7 mouse cellular contexts compared by ENCODE assay signal in the genomic region with DNA sequence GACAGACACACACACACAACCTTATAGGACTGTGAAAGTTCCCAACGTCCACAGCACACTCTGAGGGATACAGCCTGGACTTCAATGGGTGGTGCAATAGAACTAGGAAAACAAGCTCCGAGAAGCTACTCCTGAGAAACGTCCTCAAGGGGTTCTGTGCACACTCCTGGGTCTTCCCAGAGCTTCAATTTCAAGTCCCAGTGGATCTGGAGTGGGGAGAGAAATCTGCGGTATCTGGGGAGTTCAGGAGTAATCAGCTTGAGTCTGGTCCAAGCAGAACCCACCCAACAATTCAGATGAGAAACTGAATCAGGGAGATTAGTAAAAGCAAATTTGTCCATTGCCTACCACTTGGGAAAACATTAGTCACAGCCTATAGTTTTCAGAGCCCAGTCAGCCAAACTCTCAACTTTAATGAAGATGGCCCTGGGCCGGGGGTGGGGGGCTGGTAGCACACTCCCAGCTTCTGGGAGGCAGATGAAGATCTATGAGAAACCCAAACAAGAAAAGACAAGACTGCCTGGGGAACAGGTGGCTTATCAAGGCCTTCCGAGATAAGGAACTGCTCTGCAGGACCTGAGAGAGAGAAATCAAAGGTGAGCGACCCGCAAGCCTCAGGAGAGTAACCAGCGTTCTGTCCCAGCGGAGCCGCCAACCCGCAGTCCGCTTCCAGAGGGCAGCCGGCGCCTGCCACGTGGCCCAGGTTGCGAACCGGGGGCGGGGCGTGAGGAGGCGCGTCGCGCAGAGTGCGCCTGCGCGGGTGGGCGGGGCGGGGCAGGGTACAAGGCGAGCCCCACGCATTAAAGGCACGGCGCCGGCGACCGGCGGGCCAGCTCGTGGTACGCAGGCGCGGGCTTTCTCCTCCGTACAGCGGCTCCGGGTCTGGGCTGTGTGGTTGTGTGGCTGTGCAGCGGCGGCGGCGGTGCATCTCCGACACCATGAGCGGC. TPM values are rescaled to one million over a fixed set of nuclear protein-coding genes. Genes with fewer than 3 reads are reported as not detected.
A peak's percentile ranks its signal among the peaks of the same experiment; 100 is the strongest.
DNase-seq lines count a peak whose midpoint lies in the region; ATAC-seq and TF ChIP-seq lines count a peak whose summit lies in the region.

A gene (plus strand): TSS at position 763 of the 947 bp plus-strand sequence.

- H3K4me1 ChIP-seq in intestine, postnatal 0 days (replicated peaks; ENCODE audit: control insufficient read depth, insufficient read depth, low read length), result peaks cover 16% of the 10 kb centered on the region
- H3K4me1 ChIP-seq in midbrain, embryonic 12.5 days, result peaks cover 17% of the 10 kb centered on the region
- peaks cover 8% of the 10 kb centered on the region; the same call in 1 of the 2 replicates for H3K4me1 ChIP-seq in small intestine, adult 2 months (ENCODE audit: control insufficient read depth, insufficient read depth, insufficient read length, low read length)

- H3K4me2 ChIP-seq in intestine, postnatal 0 days (replicated peaks; ENCODE audit: low read depth), result peak within 1 kb of the TSS; percentile 93
- peak within 1 kb of the TSS; percentile 91 for H3K4me2 ChIP-seq in midbrain, embryonic 12.5 days (replicated peaks)

- H3K36me3 ChIP-seq in intestine, postnatal 0 days (ENCODE audit: control insufficient read depth, insufficient read depth), result peaks cover 6% of the 10 kb centered on the region; the same call in 1 of the 2 replicates
- peaks cover 13% of the 10 kb centered on the region; the same call in 1 of the 2 replicates for H3K36me3 ChIP-seq in midbrain, embryonic 12.5 days
- H3K36me3 ChIP-seq in small intestine, adult 2 months (ENCODE audit: control insufficient read depth, insufficient read depth, low read length), result peaks cover 11% of the 10 kb centered on the region

- H3K27ac ChIP-seq in intestine, postnatal 0 days (ENCODE audit: low read depth, low read length), result peak within 1 kb of the TSS; percentile 90
- H3K27ac ChIP-seq in midbrain, embryonic 12.5 days (replicated peaks), result peak within 1 kb of the TSS; percentile 81
- peak within 1 kb of the TSS; percentile 84 for H3K27ac ChIP-seq in small intestine, adult 2 months (ENCODE audit: insufficient read depth, low read depth, low read length)

- ATAC-seq in intestine, postnatal 0 days, result peak; percentile 85
- ATAC-seq in midbrain, embryonic 12.5 days (ENCODE audit: low FRiP score, low read depth), result peak; percentile 99

- under 1% methylated on average over 48 of the region's 50 CpGs for WGBS in intestine, postnatal 0 days
- WGBS in midbrain, embryonic 12.5 days, result 4% methylated on average over 50 of the region's 50 CpGs
- WGBS in small intestine, adult 2 months, result 2% methylated on average over 50 of the region's 50 CpGs

- H3K9me3 ChIP-seq in intestine, postnatal 0 days (ENCODE audit: control insufficient read depth), result no peaks in the 10 kb centered on the region
- H3K9me3 ChIP-seq in midbrain, embryonic 12.5 days, result no peaks in the 10 kb centered on the region

- peak within 1 kb of the TSS; percentile 74 for H3K9ac ChIP-seq in intestine, postnatal 0 days (ENCODE audit: low read depth, low read length)
- H3K9ac ChIP-seq in midbrain, embryonic 12.5 days (replicated peaks), result peak within 1 kb of the TSS; percentile 89

- TF ChIP-seq POLR2A in small intestine, adult 2 months (IDR thresholded peaks at IDR 0.05; ENCODE audit: low read depth, low read length), result peak; percentile 74; the same call in 1 of the 2 replicates

- H3K4me3 ChIP-seq in intestine, postnatal 0 days (ENCODE audit: low read depth, low read length), result peak within 1 kb of the TSS; percentile 85
- peak within 1 kb of the TSS; percentile 83 for H3K4me3 ChIP-seq in midbrain, embryonic 12.5 days
- peak within 1 kb of the TSS; percentile 85 for H3K4me3 ChIP-seq in small intestine, adult 2 months (ENCODE audit: low read depth, low read length)

- DNase-seq in adrenal gland, adult 2 months, result peak; percentile 93
- peak; percentile 90 for DNase-seq in embryo, embryonic 11.5 days (ENCODE audit: low read depth, low spot score)
- DNase-seq in gastrocnemius, postnatal 4 days (ENCODE audit: low spot score in 2 of 2), result peak; percentile 74 to 86
- peak; percentile 92 for DNase-seq in left cerebral cortex, postnatal 4 days

- intact Hi-C loops in left cerebral cortex, postnatal 4 days (cut with DNase I), result no loop called here

- TF ChIP-seq CTCF in intestine, postnatal 0 days (IDR thresholded peaks at IDR 0.05; ENCODE audit: low read depth), result no peak
- no peak for TF ChIP-seq CTCF in small intestine, adult 2 months (IDR thresholded peaks at IDR 0.05; ENCODE audit: extremely low read depth, insufficient read length, insufficient replicate concordance, low read depth, low read length)

- no peaks in the 10 kb centered on the region for H3K27me3 ChIP-seq in intestine, postnatal 0 days (replicated peaks; ENCODE audit: control insufficient read depth, insufficient read depth, low read length)
- H3K27me3 ChIP-seq in midbrain, embryonic 12.5 days, result no peaks in the 10 kb centered on the region
- H3K27me3 ChIP-seq in small intestine, adult 2 months (ENCODE audit: control insufficient read depth, insufficient read depth, low read length), result no peaks in the 10 kb centered on the region

RNA-seq across cellular contexts. Expression of the gene that starts here (rescaled TPM):
- 100 to 1,000 TPM; 146 to 317 TPM for total RNA-seq in adrenal gland, adult 2 months (2021)
- 26.4 and 29.9 TPM in 2 replicates for polyA plus RNA-seq in adrenal gland, adult 2 months (2012; rRNA removed)
- total RNA-seq in gastrocnemius, postnatal 4 days (2021), result 10 to 100 TPM; 37.8 to 40.4 TPM
- polyA plus RNA-seq in intestine, postnatal 0 days (2015; fragmentation: Nextera tagmentation; extraction: Ambion mirVana), result 194 and 204 TPM in 2 replicates
- 100 to 1,000 TPM; 126 to 138 TPM for total RNA-seq in left cerebral cortex, postnatal 4 days (2021)
- 236 and 247 TPM in 2 replicates for polyA plus RNA-seq in midbrain, embryonic 12.5 days (2016; fragmentation: Nextera tagmentation; extraction: Ambion mirVana)
- polyA plus RNA-seq in small intestine, adult 2 months (2012; rRNA removed), result 55.3 and 57.4 TPM in 2 replicates

Comparison
In these comparisons a context has a peak if more than half of its experiments do, and no peak if none do; other contexts are left out.
1. Peak in every context shown above with its lines: DNase-seq, ATAC-seq, H3K4me3 ChIP-seq and H3K27ac ChIP-seq.